21 mouse cellular contexts compared by ENCODE assay signal in genomic region chr5:31322776-31323175, GRCm38 (mm10). TPM values are rescaled to one million over a fixed set of nuclear protein-coding genes. Genes with fewer than 3 reads are reported as not detected.
"Had no signal": no experiment of that assay in that cellular context is flagged by ENCODE, and none has a peak within 500 bp of the region (broad histone marks: within the 10 kb centered on the region; RNA-seq: fewer than 3 reads in every experiment).

No protein-coding gene starts in this region.

- H3K27ac ChIP-seq: hindbrain, postnatal 0 days; layer of hippocampus, adult 2 months; left cerebral cortex, adult 2 months; limb, embryonic 12.5 days; limb, embryonic 15.5 days; liver, embryonic 13.5 days had no signal

- H3K27me3 ChIP-seq: limb, embryonic 12.5 days; limb, embryonic 15.5 days; liver, embryonic 13.5 days had no signal

- H3K36me3 ChIP-seq: limb, embryonic 12.5 days; limb, embryonic 15.5 days; liver, embryonic 13.5 days had no signal

- H3K4me2 ChIP-seq: limb, embryonic 12.5 days; limb, embryonic 15.5 days; liver, embryonic 13.5 days; midbrain, embryonic 11.5 days had no signal

- H3K9ac ChIP-seq: limb, embryonic 12.5 days; limb, embryonic 15.5 days; liver, embryonic 13.5 days had no signal

- H3K4me3 ChIP-seq: layer of hippocampus, adult 2 months; left cerebral cortex, adult 2 months; limb, embryonic 12.5 days; limb, embryonic 15.5 days; liver, embryonic 13.5 days had no signal

- H3K4me1 ChIP-seq: limb, embryonic 12.5 days; limb, embryonic 15.5 days; liver, embryonic 13.5 days had no signal

- DNase-seq: layer of hippocampus, adult 9-11 months; layer of hippocampus, postnatal 36 days; left cerebral cortex, postnatal 4 days; liver, embryonic 13.5 days; lung, adult 2 months; lung, postnatal 14 days; lung, postnatal 4 days; midbrain, embryonic 14.5 days; thymus, adult 18-20 months; thymus, postnatal 36 days had no signal

- ATAC-seq: hindbrain, postnatal 0 days; inflammation-experienced regulatory T-cells, adult 6 months had no signal

- H3K9me3 ChIP-seq: limb, embryonic 12.5 days; limb, embryonic 15.5 days; liver, embryonic 13.5 days had no signal

RNA-seq across cellular contexts. Expression of gene Gckr, which starts 25.5 kb away (rescaled TPM):
- total RNA-seq: layer of hippocampus, adult 2 months; left cerebral cortex, adult 2 months; megakaryocyte progenitor cell, adult 5-6 weeks; megakaryocyte-erythroid progenitor cell, adult 5-6 weeks had no signal
- polyA plus RNA-seq: limb, embryonic 15.5 days; neural tube, embryonic 11.5 days; spleen, adult 2 months had no signal

RNA-seq across cellular contexts. Expression of gene Fndc4, which starts 26.9 kb away (rescaled TPM):
- total RNA-seq: megakaryocyte progenitor cell, adult 5-6 weeks had no signal
- polyA plus RNA-seq: inflammation-experienced regulatory T-cells, adult 6 months had no signal
